Mouse (Mus musculus) heart, postnatal 0 days (tissue): ENCODE results near the gene Sel1l.

ENCODE experiments used
- CTCF ChIP-seq: IDR thresholded peaks from 2 replicates; pipeline ENCODE4 v1.5.1; 2016; ENCODE audit warnings: antibody characterized with exemption, control low read depth, low read depth
- EP300 ChIP-seq: IDR thresholded peaks from 2 replicates; pipeline ENCODE4 v1.6.1; 2016; ENCODE audit warnings: antibody characterized with exemption, low read depth

DNA sequence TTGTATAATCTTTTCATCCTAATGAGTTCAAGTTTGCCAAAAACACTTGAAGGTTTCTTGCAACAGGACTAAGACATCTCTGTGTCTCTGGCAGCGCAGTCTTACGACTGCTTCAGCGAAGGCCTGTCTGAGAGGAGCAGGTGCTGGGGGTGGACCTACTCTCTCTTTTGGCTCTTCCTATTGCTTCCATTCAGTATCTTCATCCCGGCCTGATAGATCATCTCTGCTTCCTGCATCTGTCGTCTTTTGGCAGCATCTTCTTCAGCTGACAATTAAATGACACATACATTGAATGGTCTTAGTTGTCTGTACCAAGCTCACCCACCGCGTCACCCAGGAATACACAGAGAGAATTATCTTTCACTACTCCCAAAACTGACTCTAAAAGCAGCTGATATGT is 17.5 kb downstream of the Sel1l start:
- TF ChIP-seq CTCF (no peak), EP300 (no peak)
